ENCODE assay signal across 17 mouse cellular contexts in the genomic region with DNA sequence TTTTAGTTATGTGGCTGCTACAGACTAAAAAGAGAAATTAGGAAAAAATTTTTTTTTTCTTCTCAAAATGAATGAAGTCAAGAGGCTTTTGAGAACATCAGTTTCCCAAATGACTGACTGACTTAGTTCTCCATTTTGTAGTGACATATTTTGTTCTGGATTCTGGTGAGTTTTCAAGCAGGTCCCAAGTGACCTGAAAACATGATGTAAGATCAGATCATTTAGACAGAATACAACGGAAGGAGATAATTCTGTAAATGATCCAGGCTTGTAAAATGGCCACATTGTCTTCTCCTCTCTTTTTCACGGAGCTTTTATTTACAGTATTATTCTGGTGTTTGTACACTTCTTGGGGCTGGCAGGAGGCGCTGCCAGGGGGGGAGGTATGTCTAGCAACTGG.
"Had no signal": no experiment of that assay in that cellular context is flagged by ENCODE, and none has a peak within 500 bp of the region (broad histone marks: within the 10 kb centered on the region; RNA-seq: fewer than 3 reads in every experiment).

No protein-coding gene starts in this region.

- H3K4me3 ChIP-seq: midbrain, embryonic 12.5 days; midbrain, embryonic 15.5 days; myocyte; neural tube, embryonic 13.5 days; neural tube, embryonic 15.5 days had no signal

- H3K4me2 ChIP-seq: lung, embryonic 14.5 days; midbrain, embryonic 12.5 days; midbrain, embryonic 15.5 days; neural tube, embryonic 13.5 days; neural tube, embryonic 15.5 days had no signal

- ATAC-seq: midbrain, embryonic 15.5 days had no signal

- H3K9ac ChIP-seq: lung, embryonic 14.5 days; midbrain, embryonic 12.5 days; midbrain, embryonic 15.5 days; neural tube, embryonic 13.5 days; neural tube, embryonic 15.5 days had no signal

- H3K36me3 ChIP-seq: midbrain, embryonic 12.5 days; midbrain, embryonic 15.5 days; neural tube, embryonic 13.5 days; neural tube, embryonic 15.5 days had no signal

- H3K27ac ChIP-seq: midbrain, embryonic 12.5 days; midbrain, embryonic 15.5 days; neural tube, embryonic 13.5 days had no signal

- H3K9me3 ChIP-seq: midbrain, embryonic 12.5 days; midbrain, embryonic 15.5 days; neural tube, embryonic 13.5 days; neural tube, embryonic 15.5 days had no signal

- H3K4me1 ChIP-seq: midbrain, embryonic 15.5 days had no signal

- DNase-seq: lung, adult 18-20 months; lung, embryonic 14.5 days; lung, postnatal 10 days; lung, postnatal 4 days; retina, postnatal 1 day; right cerebral cortex, adult 18-20 months; right cerebral cortex, postnatal 25 days; right cerebral cortex, postnatal 4 days; spleen, adult 18-20 months; thymus, adult 18-20 months; thymus, postnatal 14 days; thymus, postnatal 36 days had no signal

- H3K27me3 ChIP-seq: midbrain, embryonic 12.5 days; midbrain, embryonic 15.5 days; neural tube, embryonic 13.5 days; neural tube, embryonic 15.5 days had no signal
